Mouse (Mus musculus): ENCODE measurements around the gene 1500009C09Rik. TPM values are rescaled to one million over a fixed set of nuclear protein-coding genes. Genes with fewer than 3 reads are reported as not detected.

1500009C09Rik gene
- polyA plus RNA-seq, 1 experiment, result 0.06 TPM

DNA sequence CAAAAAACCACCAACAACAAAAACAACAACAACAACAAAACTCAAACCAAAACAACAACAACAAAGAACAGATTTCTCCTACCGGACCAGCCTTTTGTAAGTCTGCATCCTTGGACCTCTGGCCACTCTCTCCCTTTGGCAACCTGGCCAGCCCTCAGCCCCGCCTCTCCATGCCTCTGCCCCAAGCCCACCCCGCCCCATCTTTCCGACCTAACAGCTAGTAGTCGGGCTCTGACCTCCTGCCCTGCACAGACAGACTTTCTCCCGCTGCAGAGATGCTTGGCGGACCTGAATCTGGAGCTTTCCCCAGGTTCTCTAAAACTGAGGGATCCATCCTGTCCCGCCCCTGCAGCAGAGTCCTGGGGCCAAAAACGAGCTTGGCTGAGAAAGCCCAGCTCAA is 34.2 kb upstream of the 1500009C09Rik start:
- peaks cover 20% of the 10 kb centered on the region for H3K4me1 ChIP-seq
- H3K27me3 ChIP-seq (replicated peaks), result peaks cover 72% of the 10 kb centered on the region
- no peak overlapping the region for H3K4me3 ChIP-seq (replicated peaks)
- no peaks in the 10 kb centered on the region for H3K36me3 ChIP-seq (replicated peaks; ENCODE audit: low read length)
- TF ChIP-seq GATA1 (IDR thresholded peaks at IDR 0.05; ENCODE audit: borderline replicate concordance, low read length), result no peak
- no peak for TF ChIP-seq FLI1 (IDR thresholded peaks at IDR 0.05; ENCODE audit: low read length)
- H3K9me3 ChIP-seq, result no peaks in the 10 kb centered on the region

DNA sequence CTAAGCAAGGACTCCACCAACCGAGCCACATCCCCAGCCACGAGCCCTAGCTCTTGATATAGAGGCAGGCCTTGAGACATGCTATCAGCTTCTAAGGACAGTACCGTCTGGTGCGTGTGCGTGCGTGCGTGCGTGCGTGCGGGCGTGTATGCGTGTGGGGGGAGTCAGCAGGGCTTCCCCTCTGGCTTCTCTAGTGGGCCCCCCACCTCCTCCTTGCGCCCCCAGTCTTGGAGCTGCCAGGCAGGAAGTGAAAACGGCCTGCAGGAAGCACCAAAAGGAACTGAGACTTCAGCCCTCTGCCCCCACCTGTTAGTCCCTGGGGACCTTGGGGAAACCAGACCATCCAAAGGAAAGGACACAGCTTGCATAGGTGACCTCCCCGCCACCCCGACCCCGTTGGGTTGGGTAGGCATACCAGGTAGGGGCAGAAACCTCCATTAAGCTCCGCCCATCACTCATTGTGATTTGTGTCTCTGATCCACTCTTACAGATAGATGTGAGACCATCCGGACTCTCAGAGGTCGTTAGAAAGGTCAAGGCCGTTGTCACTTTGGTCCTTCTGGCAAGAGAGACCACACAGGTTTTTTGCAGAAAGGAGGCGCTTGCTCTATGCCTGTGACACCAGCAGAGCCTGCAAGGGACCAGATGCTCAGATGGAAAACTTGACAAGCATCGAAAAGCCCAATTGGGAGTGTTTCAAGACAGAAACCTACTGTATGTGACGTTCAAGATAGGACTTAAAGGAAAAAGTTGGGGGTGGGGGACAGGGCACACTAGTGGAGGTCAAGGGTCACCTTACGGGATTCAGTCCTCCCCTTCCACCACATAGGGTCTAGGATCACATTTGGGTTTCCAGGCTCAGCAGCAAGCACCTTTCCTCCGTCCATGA is 33.2 kb upstream of the 1500009C09Rik start:
- no peaks in the 10 kb centered on the region for H3K9me3 ChIP-seq
- H3K4me3 ChIP-seq (replicated peaks), result no peak overlapping the region
- H3K27me3 ChIP-seq (replicated peaks), result peaks cover 72% of the 10 kb centered on the region
- no peak for TF ChIP-seq GATA1 (IDR thresholded peaks at IDR 0.05; ENCODE audit: borderline replicate concordance, low read length)
- no peak for TF ChIP-seq FLI1 (IDR thresholded peaks at IDR 0.05; ENCODE audit: low read length)
- H3K36me3 ChIP-seq (replicated peaks; ENCODE audit: low read length), result no peaks in the 10 kb centered on the region
- peaks cover 31% of the 10 kb centered on the region for H3K4me1 ChIP-seq

DNA sequence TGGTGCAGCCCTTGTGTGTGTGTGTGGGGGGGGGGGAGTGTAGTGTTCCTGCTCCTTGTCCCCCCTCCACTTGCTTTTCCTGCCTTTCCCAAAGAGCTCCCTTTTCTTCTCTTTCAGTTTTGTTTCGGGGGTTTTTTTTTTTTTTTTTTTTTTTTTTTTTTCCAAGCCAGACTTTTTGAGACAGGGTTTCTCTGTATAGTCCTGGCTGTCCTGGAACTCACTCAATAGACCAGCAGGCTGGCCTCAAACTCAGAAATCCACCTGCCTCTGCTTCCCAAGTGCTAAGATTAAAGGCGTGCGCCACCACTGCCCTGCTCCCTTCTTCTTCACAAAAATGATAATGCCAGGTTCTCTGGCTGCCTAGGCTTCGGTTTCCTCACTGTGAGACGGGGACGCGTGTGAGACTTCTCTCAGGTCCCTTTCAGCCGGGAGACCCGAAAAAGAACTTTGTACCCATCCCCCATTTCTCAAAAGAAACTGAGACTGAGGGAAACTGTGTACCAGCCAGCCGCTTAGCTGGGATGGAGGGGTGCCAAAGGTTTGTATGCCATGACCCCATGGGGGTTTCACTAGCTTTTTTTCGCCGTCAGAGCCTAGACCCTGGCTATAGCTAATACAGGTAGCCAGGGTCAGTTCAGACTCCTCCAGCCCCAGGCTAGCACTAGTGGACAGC is 32.1 kb upstream of the 1500009C09Rik start:
- Histone ChIP-seq H3K4me1 (peaks cover 39% of the 10 kb centered on the region), H3K4me3 (replicated peaks) (no peak overlapping the region), H3K27me3 (replicated peaks) (peaks cover 73% of the 10 kb centered on the region), H3K9me3 (no peaks in the 10 kb centered on the region), H3K36me3 (replicated peaks; ENCODE audit: low read length) (no peaks in the 10 kb centered on the region)
- TF ChIP-seq FLI1 (IDR thresholded peaks at IDR 0.05; ENCODE audit: low read length) (no peak), GATA1 (IDR thresholded peaks at IDR 0.05; ENCODE audit: borderline replicate concordance, low read length) (no peak)

DNA sequence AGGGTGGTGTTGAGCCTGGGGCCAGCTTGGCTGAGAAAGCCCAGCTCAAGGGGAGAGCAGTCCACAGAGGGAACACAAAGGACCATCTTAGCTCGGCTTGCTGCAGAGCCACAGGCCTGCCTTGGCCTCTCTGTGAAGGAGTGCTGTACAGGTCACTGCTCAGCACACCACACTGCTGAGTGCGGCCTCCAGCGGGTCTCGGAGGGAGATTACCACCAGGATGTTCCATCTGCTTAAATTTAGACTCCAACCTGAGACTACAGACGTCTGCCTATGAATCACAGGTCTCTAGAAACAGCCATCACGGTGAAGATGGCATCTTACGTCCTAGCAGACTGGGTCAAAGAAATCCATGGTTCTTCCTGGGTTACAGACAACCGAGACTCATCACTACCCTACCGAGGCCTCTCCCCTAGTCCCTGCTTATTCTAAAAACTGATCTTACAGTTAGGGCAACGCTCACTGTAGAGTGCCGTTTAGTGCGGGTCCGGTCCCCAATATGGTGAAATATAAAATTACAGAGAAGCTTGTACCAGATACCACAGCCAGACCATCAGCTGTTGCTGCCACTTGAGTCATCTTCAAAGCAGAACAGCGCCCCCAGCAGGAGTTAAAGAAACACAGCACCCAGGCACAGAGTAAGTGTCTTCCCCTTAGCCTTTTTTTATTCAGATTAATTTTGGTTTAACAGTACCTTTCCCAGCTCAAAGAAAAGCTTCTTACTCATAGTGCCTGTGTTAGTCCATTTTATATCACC is 30.9 kb upstream of the 1500009C09Rik start:
- no peak for TF ChIP-seq FLI1 (IDR thresholded peaks at IDR 0.05; ENCODE audit: low read length)
- TF ChIP-seq GATA1 (IDR thresholded peaks at IDR 0.05; ENCODE audit: borderline replicate concordance, low read length), result no peak
- no peaks in the 10 kb centered on the region for H3K36me3 ChIP-seq (replicated peaks; ENCODE audit: low read length)
- peaks cover 73% of the 10 kb centered on the region for H3K27me3 ChIP-seq (replicated peaks)
- H3K4me1 ChIP-seq, result peaks cover 49% of the 10 kb centered on the region
- H3K4me3 ChIP-seq (replicated peaks), result no peak overlapping the region
- H3K9me3 ChIP-seq, result no peaks in the 10 kb centered on the region

GRCm38 (mm10) chr15:82223251-82223650 is 28.9 kb upstream of the 1500009C09Rik start:
- Histone ChIP-seq H3K27me3 (replicated peaks) (peaks cover 66% of the 10 kb centered on the region), H3K4me1 (peaks cover 43% of the 10 kb centered on the region), H3K36me3 (replicated peaks; ENCODE audit: low read length) (no peaks in the 10 kb centered on the region), H3K4me3 (replicated peaks) (no peak overlapping the region), H3K9me3 (no peaks in the 10 kb centered on the region)
- no peak for TF ChIP-seq FLI1 (IDR thresholded peaks at IDR 0.05; ENCODE audit: low read length)
- TF ChIP-seq GATA1 (IDR thresholded peaks at IDR 0.05; ENCODE audit: borderline replicate concordance, low read length), result no peak

DNA sequence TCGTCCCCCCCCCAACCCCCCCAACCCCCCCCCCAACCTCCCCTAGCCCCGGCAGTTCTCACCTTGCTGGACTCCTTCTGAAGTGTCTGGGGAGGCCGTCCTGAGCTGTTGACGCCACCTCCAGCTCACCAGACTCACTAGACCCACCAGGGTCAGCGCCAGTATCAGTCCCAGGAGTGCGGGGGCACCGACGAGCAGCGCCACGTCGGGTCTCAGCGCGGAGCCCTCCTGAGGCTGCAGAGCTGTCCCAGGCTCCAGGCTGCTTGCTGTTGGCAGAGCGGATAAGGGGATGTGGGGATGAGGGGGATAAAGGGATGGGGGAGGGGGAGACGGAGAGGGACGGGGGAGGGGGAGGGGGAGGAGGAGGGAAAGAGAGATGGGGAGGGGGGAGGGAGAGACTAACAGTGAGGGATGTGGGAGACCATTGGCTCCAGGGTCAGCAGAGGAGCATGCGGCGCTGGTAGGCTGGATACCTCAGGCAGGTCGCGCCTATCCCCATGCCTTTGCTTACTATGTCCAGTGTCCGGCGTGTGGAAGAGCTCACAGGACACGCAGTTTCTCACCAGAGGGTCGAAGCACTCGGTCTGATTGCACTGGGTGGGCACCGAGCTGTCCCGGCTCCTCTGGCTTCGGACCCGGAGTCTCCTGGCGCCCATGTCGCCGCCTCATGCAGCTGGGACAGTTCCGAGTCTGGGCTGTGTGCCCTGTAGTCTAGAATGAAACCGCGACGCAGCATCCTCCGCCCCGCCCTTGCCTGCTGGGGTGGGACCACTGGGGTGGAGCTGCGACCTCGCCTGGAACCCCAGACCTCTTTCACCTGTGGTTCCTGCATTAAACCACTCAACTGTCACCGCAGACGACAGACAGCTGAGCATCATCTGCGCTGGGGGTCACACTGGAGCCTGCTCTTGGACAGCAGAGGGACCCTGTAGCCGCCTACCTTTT is 28.3 kb upstream of the 1500009C09Rik start, which contains the start of gene Tnfrsf13c:
Tnfrsf13c (minus strand) TSS at position 713 of the 945 bp plus-strand sequence.
- no peak for TF ChIP-seq FLI1 (IDR thresholded peaks at IDR 0.05; ENCODE audit: low read length)
- no peak for TF ChIP-seq GATA1 (IDR thresholded peaks at IDR 0.05; ENCODE audit: borderline replicate concordance, low read length)

GRCm38 (mm10) chr15:82224602-82225215 is 27.5 kb upstream of the 1500009C09Rik start:
- H3K4me3 ChIP-seq (replicated peaks), result peak overlapping the region; percentile 90
- peaks cover 30% of the 10 kb centered on the region for H3K4me1 ChIP-seq
- H3K27me3 ChIP-seq (replicated peaks), result peaks cover 65% of the 10 kb centered on the region
- H3K9me3 ChIP-seq, result no peaks in the 10 kb centered on the region
- TF ChIP-seq GATA1 (IDR thresholded peaks at IDR 0.05; ENCODE audit: borderline replicate concordance, low read length) (no peak), FLI1 (IDR thresholded peaks at IDR 0.05; ENCODE audit: low read length) (no peak)
- H3K36me3 ChIP-seq (replicated peaks; ENCODE audit: low read length), result no peaks in the 10 kb centered on the region

More for the DNA sequence above, 28.3 kb upstream of the 1500009C09Rik start, which contains the start of gene Tnfrsf13c:
- Histone ChIP-seq H3K9me3 (no peaks in the 10 kb centered on the region), H3K4me1 (peaks cover 38% of the 10 kb centered on the region), H3K36me3 (replicated peaks; ENCODE audit: low read length) (no peaks in the 10 kb centered on the region), H3K27me3 (replicated peaks) (peaks cover 66% of the 10 kb centered on the region), H3K4me3 (replicated peaks) (peak within 1 kb of the TSS; percentile 90)

DNA sequence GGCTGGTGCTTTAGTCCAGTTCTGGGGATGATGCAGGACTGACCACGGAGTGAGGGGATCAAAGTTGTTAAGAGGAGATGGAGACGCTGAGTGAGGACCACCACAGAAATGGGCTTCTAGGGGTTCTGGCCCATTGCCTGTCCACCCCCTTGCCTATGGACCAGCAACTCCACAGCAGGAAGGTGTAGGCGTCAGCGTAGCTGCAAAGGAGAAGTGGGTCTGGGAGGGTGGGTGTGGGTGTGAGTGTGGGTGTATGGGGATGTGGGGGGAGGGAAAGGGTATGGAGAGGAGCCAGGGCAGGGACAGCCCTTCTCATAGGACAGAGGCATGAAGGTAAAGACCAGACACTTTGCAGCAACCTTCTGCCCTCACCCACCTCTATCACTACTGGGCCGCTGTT is 26.4 kb upstream of the 1500009C09Rik start:
- Histone ChIP-seq H3K9me3 (no peaks in the 10 kb centered on the region), H3K27me3 (replicated peaks) (peaks cover 67% of the 10 kb centered on the region), H3K4me1 (peaks cover 32% of the 10 kb centered on the region), H3K36me3 (replicated peaks; ENCODE audit: low read length) (no peaks in the 10 kb centered on the region), H3K4me3 (replicated peaks) (no peak overlapping the region)
- no peak for TF ChIP-seq GATA1 (IDR thresholded peaks at IDR 0.05; ENCODE audit: borderline replicate concordance, low read length)
- no peak for TF ChIP-seq FLI1 (IDR thresholded peaks at IDR 0.05; ENCODE audit: low read length)
